Mouse (Mus musculus) adrenal gland, adult 2 months (tissue): ENCODE measurements around the gene Acot13. TPM values are rescaled to one million over a fixed set of nuclear protein-coding genes. Genes with fewer than 3 reads are reported as not detected.
"Not testable (repeated sequence)": the region's sequence is repeated elsewhere in the genome, so short reads cannot be mapped to it uniquely, and the experiment has no call there.

Experiments
- DNase-seq: peaks from one replicate; pipeline ENCODE4 v3.0.0; 2021
- long read RNA-seq: library from polyadenylated mRNA; stranded (forward); transcript quantifications from one replicate; pipeline ENCODE4 v2.0.0, GENCODE M21; 2021
- polyA plus RNA-seq: library from polyadenylated mRNA; depleted of rRNA; stranded (reverse); fragments of >200 nt; gene quantifications from 2 replicates; pipeline ENCODE4 v1.2.3, GENCODE M21; 2012; rRNA removed
- total RNA-seq, 2 experiments: library from RNA; stranded (reverse); gene quantifications; 2 replicates each; pipeline ENCODE4 v1.2.3; 2021

The Acot13 gene
- 10 to 100 TPM; 86.6 to 88.5 TPM for total RNA-seq
- polyA plus RNA-seq: 44.0 and 63.8 TPM in 2 replicates
- long read RNA-seq, transcript Acot13-201 (3 exons, 721 nt): major isoform, 66 of 72 reads
- long read RNA-seq, partial matches to known transcripts: 5 of 72 reads
- long read RNA-seq, other reads (novel, unspliced or antisense): 1 of 72 reads

DNA sequence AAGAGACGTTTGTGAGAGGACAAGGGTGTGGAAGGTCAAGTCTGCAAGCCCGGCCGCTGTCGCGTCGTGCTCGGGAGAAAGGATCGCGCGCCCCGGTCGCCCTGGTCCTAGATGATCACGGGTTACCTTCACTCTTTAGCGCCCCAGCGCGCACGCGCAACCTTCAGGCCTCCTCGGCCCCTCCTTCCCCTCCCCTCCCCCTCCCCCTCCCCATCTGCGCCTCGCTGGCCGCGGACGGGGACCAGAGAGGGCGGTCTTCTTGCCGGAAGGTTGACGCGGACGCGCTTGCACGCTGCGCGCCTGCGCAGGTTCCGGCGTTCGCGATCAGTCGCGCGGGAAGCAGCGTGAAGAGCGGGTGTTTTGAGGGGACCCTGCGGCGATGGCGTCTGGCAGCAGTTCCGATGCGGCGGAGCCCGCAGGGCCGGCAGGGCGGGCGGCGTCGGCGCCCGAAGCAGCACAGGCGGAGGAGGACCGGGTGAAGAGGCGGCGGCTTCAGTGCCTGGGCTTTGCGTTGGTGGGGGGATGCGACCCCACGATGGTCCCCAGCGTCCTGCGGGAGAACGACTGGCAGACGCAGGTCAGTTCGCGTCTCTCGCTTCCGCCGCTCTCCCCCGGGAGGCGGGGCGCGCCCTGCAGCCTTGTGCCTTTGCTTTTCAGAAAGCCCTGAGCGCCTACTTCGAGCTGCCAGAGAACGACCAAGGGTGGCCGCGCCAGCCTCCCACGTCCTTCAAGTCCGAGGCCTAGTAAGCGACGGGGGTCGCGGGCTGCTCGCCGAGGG, at the start of gene Acot13, which contains the start of gene Tdp2:
Gene Acot13 (minus strand): TSS at position 188 of the 778 bp plus-strand sequence.
Gene Tdp2 (plus strand): TSS at position 327 of the 778 bp plus-strand sequence.
- peak; percentile 96 for DNase-seq

DNA sequence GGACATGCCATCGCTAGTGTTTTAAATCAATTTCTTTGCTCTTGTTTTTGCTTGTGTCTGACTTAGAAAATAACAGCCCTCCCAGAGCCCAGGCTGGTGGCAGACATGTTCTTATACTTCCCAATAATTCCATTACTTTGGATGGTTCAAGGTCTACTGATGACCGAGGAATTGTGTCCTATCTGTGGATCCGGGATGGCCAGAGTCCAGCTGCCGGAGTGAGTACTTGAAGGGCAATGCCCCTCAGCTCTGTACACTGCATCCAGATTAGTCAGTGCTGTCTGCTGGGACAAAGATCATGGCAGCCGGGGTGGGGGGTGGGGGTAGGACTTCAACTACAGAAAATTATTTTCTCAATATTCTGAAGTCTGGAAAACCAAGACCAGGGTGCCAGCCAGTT, 49.4 kb upstream of the Acot13 start:
- DNase-seq: no peak

DNA sequence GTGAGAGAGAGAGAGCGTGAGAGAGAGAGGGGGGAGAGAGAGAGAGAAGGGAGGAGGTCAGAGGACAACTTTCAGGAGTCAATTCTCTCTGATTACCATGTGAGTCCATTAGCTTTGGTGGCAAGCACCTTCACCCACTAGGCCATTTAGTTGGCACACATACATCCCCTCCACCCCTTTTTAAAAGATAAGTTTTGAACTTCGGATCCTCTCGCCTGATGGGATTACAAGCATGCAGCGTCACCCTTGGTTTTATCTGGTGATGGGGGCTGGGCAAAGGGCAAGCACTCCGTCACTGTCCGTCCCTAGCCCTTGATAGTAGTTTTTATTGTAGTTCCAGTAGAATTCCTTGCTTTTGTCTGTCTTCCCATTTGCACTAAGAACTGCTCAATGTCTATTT, 48.9 kb upstream of the Acot13 start:
- DNase-seq: no peak

DNA sequence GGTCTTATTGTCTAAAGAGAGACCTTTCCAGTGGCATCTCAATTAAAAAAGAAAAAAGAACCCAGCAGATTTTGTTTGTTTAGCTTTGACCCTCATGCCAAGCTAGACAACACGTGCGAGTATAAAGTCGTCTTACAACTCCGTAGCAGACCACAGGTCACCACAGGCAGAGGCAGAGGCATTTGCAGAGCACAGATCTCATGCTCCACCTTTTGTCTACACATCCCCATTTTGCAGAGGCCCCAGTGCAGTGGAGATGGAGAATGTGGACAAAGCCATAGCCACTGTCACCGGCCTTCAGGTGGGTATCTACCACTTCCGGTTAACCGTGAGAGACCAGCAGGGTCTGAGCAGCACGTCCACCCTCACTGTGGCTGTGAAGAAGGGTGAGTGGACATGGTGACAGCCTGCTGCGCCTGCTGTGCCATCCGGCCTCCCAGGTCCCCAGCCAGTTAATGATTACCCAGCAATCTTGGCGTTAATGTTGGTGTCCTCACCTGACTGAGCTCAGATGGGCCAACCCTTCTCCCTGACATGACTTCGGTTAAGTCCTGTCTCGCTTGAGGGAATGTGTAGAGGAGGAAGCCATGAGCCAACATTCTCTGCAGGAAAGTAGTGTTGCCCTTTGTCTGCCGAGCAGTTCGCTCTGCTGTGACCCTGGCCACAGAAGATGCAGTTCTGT, 48.2 kb upstream of the Acot13 start:
- no peak for DNase-seq

DNA sequence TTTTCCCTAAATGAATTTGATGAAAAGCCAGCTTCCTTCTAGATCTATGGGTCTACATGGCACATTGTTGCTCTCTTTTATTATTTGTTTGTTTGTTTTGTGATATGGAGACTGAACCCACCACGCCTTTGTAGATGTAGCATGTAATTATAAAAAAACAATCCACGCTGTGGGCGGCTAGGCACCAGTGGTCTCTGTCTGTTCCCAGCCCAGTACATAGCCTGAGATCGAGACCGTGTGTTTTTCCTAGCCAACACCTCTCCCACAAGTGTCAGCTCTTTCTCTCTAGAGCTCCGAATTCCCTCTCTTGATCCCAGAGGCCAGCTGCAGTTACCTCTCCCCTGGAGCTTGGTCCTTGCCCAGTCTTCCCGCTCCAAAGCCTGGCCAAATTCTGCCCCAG, 36.9 kb upstream of the Acot13 start:
- DNase-seq: no peak

DNA sequence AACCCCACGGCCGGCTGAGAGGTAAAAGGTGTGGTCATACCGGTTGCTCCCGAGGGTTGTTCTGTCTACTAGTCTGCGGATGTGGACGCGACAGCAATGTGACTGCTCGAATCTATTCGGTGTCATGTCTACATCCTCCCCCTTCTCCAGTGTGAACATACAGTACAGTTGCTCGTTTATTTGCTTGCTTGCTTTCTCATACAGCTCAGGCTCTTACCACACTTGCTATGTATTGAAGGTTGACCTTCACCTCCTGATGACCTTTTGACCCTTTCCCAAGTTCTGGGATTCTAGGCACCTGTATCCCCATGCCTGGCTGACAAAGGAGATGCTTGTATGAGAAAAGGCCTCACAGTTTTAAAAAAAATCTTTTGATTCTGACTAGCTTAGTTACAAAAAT, 36.4 kb upstream of the Acot13 start:
- no peak for DNase-seq

DNA sequence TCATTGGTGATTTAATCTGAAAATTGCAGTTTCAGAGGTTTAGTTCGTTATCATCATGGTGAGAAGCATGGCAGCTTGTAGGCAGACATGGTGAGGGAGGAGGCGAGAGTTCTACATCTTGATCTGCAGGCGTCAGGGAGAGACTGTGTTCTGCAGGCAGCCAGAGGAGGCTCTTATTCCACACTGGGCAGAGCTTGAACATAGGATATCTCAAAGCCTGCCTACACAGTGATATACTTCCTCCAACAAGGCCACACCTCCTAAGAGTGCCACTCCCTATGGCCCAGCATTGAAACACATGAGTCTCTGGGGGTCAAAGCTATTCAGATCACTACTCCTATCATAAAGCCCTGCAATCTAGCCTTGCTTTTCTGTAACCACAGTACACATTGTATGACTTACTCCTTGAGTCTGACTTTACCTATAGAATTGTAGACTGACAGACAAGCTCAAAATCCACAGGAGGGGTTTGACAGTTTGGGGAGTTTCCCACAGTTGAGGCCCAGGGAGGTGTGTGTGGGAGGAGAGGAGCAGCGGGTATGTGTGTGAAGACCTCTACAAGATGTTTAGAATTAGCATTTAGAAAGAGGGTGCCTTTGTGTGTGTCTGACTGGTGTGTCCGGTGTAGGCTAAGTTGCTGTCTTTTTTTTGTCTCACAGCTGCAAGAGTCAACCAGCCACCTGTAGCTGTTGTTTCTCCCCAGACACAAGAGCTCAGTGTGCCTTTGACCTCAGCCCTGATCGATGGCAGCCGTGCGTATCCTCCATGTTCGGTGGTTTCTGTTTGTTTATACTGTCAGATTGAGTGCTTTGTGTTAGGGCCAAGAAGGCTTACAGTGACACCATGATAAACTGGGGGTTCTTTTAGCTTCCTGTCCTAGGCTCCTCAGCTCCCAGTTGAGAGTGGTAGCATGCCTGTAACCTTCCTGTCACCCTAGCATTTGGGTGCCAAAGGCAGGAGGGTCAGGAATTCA, 35.4 kb upstream of the Acot13 start:
- DNase-seq: no peak

DNA sequence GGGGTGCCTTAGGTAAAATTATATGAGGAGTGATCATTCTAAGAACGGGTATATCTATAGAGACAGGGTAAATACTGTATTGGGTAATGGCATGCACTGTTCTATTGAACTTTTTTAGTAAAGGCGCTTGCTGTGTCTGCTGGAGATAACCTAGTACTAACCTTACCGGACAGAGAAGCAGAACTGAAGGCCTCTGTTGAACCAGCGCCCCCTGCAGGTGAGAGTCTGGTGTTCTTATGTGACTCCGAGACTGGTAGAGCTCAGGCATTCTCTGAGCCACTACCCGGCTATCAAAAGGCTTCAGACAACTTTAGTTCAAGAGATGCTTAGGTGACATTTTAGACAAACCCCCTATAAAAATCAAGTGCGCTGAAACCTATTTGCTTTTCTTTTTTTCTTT, 31.2 kb upstream of the Acot13 start:
- peak; percentile 53 for DNase-seq

DNA sequence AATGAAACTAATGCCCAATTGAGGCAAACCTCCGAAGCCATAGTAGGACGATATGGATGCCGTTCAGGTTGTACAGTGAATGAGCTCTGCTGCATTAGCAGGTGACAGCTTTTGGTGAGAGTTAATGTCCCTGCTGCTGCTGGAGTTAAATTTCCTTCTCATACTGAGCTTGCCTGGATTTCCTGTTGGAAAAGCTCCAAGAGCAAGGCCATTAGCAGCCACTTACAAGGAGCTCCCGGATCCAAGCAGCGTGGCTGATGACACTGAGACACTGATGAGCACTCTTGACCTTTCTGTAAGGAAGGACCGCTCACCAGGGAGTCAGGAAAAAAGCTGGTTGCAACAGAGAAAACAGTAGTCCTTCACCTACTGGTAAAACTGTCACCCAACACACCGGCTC, 30.7 kb upstream of the Acot13 start:
- peak; percentile 15 for DNase-seq

DNA sequence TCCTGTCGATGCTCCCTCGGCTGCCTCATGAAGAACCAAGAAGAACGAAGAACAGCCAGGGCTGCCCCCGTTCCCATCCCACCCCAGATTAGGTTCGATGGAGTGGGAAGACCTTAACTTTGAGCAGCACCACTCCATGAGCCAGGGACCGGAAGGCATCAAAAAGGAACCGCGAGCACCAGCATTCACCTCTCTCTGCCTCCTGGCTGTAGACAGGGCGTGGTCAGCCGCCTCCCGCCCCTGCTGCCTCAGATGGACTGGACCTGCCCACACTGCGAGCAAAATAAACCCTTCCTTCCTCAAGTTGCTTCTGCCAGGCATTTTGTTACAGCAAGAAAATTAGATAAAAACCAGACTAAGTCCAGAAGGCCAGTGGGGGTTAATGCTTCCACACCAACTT, 29.7 kb upstream of the Acot13 start:
- no peak for DNase-seq

DNA sequence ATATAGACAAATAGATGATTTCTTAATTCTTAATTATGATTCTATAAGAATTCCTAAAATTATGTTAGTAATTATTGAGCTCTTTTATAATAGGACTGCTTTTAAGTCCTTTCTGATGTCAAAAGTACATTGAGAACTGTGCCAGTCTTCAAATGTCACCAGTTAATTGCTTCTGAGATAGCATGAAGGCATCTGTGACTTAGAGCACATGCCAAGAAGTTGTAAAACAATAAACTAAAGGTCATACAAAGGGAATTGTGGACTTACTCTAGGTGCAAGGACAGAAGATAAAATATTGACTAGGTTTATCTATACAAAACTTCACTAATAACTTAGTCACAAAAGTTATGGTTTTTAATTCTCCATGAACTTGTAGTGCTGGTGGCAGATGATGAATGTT, 27.8 kb upstream of the Acot13 start:
- DNase-seq: no peak

DNA sequence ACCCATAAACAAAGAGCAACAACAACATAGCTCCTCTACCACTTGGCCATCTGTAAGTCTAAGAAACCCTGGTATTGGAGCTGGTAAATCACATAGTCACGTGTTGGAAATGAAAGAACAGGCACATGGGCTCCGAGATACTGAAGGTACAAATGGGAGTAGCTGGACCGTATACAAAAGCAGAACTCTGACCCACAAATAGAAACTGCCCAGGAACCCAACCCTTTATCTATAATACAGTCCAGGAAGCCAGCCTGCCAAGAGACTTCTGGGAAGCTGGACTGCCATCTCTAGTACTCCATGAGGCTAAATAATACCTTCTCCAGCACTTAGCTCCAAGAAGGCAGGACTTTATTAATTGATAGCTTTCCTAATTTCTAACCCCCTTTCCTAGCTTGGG, 21.2 kb upstream of the Acot13 start:
- no peak for DNase-seq

DNA sequence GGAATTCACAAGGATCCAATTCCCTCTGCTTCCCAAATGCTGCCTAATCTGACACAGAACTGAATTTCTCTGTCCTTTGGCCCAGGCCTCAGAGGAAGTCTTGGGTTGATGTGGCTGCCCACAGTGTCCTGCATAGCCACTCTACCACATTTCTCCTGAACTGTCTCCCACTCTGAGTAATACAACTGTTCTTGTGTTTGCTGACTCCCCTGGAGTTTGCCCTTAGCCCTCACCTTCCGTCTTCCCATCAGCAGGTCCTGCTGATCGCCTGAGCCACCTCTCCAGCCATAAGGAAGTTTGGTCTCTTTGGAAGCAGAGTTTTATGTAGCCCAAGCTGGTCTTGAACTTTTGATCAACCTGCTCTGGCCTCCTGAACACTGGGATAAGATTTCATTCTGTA, 20.6 kb upstream of the Acot13 start:
- no peak for DNase-seq

DNA sequence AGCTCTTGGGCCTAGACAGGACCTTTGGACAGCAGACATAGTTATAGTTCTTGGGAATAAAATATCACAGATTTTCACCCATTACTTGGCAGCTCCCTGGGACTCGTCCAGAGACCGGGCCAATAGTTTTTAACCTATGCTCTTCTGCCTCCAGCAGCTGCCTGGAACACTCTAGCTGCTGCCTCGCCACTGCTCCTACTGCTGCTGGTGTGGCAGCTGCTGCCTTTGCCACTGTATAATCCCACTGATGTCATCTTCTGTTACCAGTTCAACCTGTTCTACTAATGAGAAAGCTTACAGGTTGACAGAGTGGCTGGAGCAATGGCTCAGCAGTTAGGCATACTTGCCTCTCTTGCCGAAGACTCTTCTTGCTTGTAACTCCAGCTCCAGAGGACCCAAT, 18.0 kb upstream of the Acot13 start:
- DNase-seq: no peak

DNA sequence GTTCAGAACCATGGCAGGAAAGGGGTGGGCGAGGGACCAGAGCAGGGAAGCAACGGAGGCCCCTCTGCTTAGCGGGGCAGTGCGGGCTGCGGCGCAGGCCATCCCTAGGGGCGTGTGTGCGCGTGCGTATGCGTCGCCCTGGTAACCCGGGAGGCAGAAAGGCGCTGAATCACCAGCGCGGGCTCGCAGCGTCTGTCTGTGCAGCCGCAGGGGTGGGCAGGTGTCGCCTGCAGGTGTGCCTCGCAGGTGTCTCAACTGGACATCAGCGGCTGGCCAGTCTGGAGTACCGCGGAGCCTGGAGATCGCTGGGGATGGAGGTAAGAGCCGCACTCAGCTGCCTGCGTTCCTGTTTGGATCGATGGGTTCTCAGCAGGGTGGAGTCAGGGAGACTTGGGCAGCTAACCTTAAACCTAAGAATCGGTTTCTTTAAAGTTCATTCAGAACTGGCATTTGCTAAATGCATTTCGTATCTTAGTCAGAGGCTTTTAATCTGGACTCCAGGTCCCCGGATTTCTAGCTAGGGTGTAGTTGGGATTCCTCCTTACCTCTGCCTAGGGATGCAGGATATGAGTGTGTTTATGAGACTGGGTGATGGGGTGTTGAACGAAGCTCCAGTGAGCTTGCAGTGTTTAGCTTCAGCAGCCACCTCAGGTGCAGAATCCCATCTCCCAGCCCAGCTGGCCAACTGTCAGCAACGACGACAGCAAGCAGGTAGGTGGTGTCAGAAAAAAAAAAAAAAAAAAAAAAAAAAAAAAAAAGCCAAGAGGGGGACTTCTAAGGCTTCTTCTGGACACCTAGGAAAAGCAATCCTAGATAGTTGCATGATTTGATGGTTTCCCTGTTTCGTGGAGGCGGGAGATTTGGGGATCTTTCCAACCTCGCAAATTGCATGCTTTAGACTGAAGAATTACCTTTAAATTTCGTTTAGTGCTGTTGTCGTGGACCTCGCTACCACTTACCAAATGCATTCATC, 13.9 kb upstream of the Acot13 start, which contains the start of gene D130043K22Rik:
Gene D130043K22Rik (plus strand): TSS at position 153 of the 973 bp plus-strand sequence.
- peak; percentile 82 for DNase-seq

DNA sequence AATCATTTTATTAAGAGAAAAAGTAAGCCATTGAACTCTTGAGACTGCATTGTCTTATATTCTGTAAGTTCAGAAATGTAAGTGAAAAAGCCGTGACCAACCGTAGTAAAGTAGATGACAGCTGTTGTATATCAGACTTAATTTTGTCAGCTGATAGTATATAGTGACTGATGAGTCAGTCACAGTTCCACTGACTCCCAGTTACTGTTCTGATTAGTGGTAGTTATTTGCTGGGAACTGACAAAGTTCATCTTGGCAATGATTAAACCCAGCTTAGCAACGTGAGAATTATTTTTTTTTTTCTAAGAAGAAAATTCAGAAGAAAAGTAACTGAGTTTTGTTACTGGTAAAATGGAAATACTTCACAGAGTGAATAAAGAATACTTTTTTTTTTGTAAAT, 10.4 kb upstream of the Acot13 start:
- no peak for DNase-seq

DNA sequence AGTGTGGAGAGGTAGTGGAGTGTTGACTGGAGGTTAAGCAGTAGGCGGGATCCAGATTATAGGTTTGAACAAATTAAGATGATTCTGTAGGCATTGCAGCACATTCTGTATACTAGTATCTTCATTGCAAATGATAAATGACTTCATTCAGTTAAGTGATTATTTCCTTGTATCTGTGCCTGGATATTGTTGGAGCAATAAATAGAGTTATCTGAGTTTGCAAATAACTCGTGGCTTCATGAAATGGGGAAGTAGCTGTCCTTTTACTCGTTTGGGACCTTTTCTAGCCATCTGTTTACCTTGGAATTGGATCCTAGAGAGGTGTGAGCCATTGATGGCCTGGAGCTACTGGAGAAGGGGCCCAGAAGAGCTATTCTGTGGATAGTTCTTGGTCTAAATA, 8.5 kb upstream of the Acot13 start:
- DNase-seq: no peak

DNA sequence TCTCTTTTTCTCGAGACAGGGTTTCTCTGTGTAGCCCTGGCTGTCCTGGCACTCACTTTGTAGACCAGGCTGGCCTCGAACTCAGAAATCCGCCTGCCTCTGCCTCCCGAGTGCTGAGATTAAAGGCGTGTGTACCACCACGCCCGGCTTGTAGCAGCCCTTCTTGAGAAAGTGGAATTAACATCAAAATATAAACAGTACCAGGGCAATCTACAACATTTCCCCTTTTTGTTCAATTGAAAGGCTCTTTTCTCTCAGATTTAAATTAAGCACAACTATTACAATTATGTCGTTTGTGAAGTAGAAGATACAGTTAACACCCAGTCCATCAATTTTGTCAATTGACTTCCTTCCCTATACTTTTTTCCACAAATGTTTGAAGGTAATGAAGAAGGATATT, 6.4 kb upstream of the Acot13 start:
- not testable (repeated sequence) for DNase-seq

DNA sequence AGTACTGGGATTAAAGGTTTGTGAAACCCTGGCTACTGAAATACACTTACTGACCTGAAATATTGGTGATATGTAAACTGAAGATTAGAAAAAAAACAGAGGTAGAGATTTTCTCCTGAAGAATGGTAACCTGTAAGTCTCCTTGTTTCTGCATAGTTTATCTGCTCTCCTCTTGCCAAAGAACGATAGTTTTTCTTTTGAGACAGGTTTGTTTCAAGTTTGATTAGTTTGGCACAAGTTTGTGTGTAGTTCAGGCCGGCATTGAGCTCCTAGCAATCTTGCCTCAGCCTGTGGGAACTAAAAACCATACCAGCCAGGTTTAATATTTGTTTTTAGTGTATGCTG, 1.4 kb upstream of the Acot13 start:
- no peak for DNase-seq

DNA sequence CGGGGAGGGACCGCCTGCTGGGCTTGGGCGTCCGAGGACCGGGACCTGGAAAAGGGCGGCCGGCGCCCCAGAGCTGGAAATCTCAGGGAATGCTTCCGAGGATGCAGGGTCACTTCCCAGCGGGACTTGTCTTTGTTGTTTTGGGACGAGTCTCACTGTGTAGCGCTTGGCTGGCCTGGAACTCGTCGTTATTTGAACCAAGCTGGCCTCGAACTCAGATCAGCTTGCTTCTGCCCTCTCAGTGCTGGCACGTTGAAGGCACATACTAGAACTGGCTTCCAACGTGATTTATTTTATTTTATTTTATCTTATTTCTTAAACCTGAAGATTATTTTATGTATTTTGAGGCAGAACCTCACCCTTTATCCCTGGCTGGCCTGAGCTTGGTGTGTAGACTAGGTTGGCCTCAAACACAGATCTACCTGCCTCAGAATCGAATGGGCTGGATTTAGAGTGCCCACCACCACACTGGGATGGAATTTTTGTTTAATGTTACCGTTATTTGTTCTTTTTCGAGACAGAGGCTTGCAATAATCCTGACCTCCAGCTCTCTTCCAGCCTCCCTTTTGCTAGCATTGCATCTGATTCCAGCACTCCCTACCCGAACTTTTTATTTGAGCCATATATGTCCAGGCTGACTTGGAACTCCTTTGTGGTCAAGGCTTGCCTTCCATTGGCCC, 931 bp upstream of the Acot13 start:
- no peak for DNase-seq
